Mouse (Mus musculus) heart, embryonic 11.5 days (tissue): ENCODE data around the gene Icmt. TPM values are rescaled to one million over a fixed set of nuclear protein-coding genes. Genes with fewer than 3 reads are reported as not detected.
A peak's percentile ranks its signal among the peaks of the same experiment; 100 is the strongest.

ENCODE experiments used
- ATAC-seq: fragments of 200-750 bp; cut with Nextera tagmentation; replicated peaks from 2 replicates; pipeline ENCODE4 v1.8.0; 2017; ENCODE audit warnings: moderate library complexity; ENCODE audit not compliant: insufficient number of reproducible peaks, low FRiP score, low TSS enrichment
- H3K27ac ChIP-seq: fragments of 300-500 bp; sonication (generic); 2 replicates; pipeline ENCODE4 v1.5.1; 2014; ENCODE audit warnings: mild to moderate bottlenecking, low read depth, low read length
- H3K27me3 ChIP-seq: fragments of 300-500 bp; sonication (generic); 2 replicates; pipeline ENCODE4 v1.6.1; 2014; ENCODE audit warnings: mild to moderate bottlenecking, low read length, mixed read lengths; ENCODE audit not compliant: control insufficient read depth, insufficient read depth
- H3K36me3 ChIP-seq: fragments of 300-500 bp; sonication (generic); 2 replicates; pipeline ENCODE4 v1.6.1; 2014; ENCODE audit warnings: mild to moderate bottlenecking, low read length, moderate library complexity, mixed read lengths; ENCODE audit not compliant: control insufficient read depth, insufficient read depth
- H3K4me1 ChIP-seq: fragments of 300-500 bp; sonication (generic); 2 replicates; pipeline ENCODE4 v1.6.1; 2014; ENCODE audit warnings: low read length; ENCODE audit not compliant: control insufficient read depth, insufficient read depth
- H3K4me2 ChIP-seq: fragments of 300-500 bp; sonication (generic); 2 replicates; pipeline ENCODE4 v1.6.1; 2014; ENCODE audit warnings: mild to moderate bottlenecking, moderate library complexity
- H3K4me3 ChIP-seq: fragments of 300-500 bp; sonication (generic); 2 replicates; pipeline ENCODE4 v1.5.1; 2014; ENCODE audit warnings: low read depth, low read length
- H3K9ac ChIP-seq: fragments of 300-500 bp; sonication (generic); 2 replicates; pipeline ENCODE4 v1.6.1; 2014; ENCODE audit warnings: mild to moderate bottlenecking, low read depth, low read length, moderate library complexity
- H3K9me3 ChIP-seq: fragments of 300-500 bp; sonication (generic); replicated peaks from 2 replicates; pipeline ENCODE4 v1.6.1; 2016; ENCODE audit warnings: low read length; ENCODE audit not compliant: control insufficient read depth
- WGBS: fragments of 180-500 bp; shearing (Covaris S2); extraction: QIAGEN DNeasy Blood & Tissue Kit; methylation state at CpG from one replicate; pipeline ENCODE4 v1.1.7; 2014; ENCODE audit not compliant: insufficient replicate concordance; 5-methylcytosine and 5-hydroxymethylcytosine counted together
- polyA plus RNA-seq: library from polyadenylated mRNA; unstranded; fragments of >200 nt; fragmentation: Nextera tagmentation; extraction: Ambion mirVana; gene quantifications from 2 replicates; pipeline ENCODE4 v1.2.1, GENCODE M21; 2014

The Icmt gene
- polyA plus RNA-seq, 1 experiment from 2014 or later, result 15.9 TPM

- WGBS, result 1% methylated on average over 43 of the region's 43 CpGs
- Histone ChIP-seq H3K4me2 (peak overlapping the region; percentile 77), H3K36me3 (no peaks in the 10 kb centered on the region), H3K9ac (peak overlapping the region; percentile 29; the same call in 1 of the 2 replicates), H3K4me1 (peaks cover 40% of the 10 kb centered on the region), H3K27me3 (peaks cover 69% of the 10 kb centered on the region), H3K27ac (no peak overlapping the region), H3K4me3 (peak overlapping the region; percentile 46), H3K9me3 (no peaks in the 10 kb centered on the region)
- no peak for ATAC-seq
Measured at GRCm38 (mm10) chr4:152315498-152316213, 18.6 kb downstream of the Icmt start.

GRCm38 (mm10) chr4:152317631-152318033 is 20.6 kb downstream of the Icmt start:
- WGBS, result 65% methylated on average over 6 of the region's 6 CpGs
- Histone ChIP-seq H3K4me1 (peaks cover 38% of the 10 kb centered on the region), H3K9me3 (no peaks in the 10 kb centered on the region), H3K27ac (peak overlapping the region; percentile 93), H3K9ac (peak overlapping the region; percentile 70), H3K27me3 (peaks cover 50% of the 10 kb centered on the region), H3K4me2 (peak overlapping the region; percentile 77), H3K4me3 (peak overlapping the region; percentile 46), H3K36me3 (no peaks in the 10 kb centered on the region)
- ATAC-seq, result 0 out of 2 replicates have a peak, but pooled peaks have one; percentile 11

- Histone ChIP-seq H3K27ac (peak within 1 kb of the TSS; percentile 93), H3K27me3 (peaks cover 39% of the 10 kb centered on the region), H3K36me3 (no peaks in the 10 kb centered on the region), H3K9ac (peak within 1 kb of the TSS; percentile 70), H3K4me2 (peak within 1 kb of the TSS; percentile 77), H3K4me3 (peak within 1 kb of the TSS; percentile 46), H3K4me1 (peaks cover 27% of the 10 kb centered on the region), H3K9me3 (no peaks in the 10 kb centered on the region)
- 3% methylated on average over 26 of the region's 26 CpGs for WGBS
- ATAC-seq, result no peak
Measured at GRCm38 (mm10) chr4:152318517-152319234, 21.6 kb downstream of the Icmt start, which contains the start of gene Rnf207. Gene Rnf207 (minus strand): TSS chr4:152318993.

GRCm38 (mm10) chr4:152321464-152321863 is 24.4 kb downstream of the Icmt start:
- Histone ChIP-seq H3K9ac (no peak overlapping the region), H3K4me2 (no peak overlapping the region), H3K27ac (no peak overlapping the region), H3K4me1 (peaks cover 15% of the 10 kb centered on the region), H3K9me3 (no peaks in the 10 kb centered on the region), H3K4me3 (no peak overlapping the region), H3K27me3 (peaks cover 14% of the 10 kb centered on the region), H3K36me3 (no peaks in the 10 kb centered on the region)
- 60% methylated on average over 5 of the region's 5 CpGs for WGBS
- ATAC-seq, result no peak

GRCm38 (mm10) chr4:152324641-152325562 is 27.9 kb downstream of the Icmt start:
- peak overlapping the region; percentile 96 for H3K4me3 ChIP-seq
- H3K27ac ChIP-seq, result no peak overlapping the region
- H3K36me3 ChIP-seq, result peaks cover 11% of the 10 kb centered on the region
- H3K9me3 ChIP-seq, result no peaks in the 10 kb centered on the region
- 45% methylated on average over 16 of the region's 16 CpGs for WGBS
- peak overlapping the region; percentile 54 for H3K4me2 ChIP-seq
- peak overlapping the region; percentile 59 for H3K9ac ChIP-seq
- no peak for ATAC-seq
- no peaks in the 10 kb centered on the region for H3K27me3 ChIP-seq
- H3K4me1 ChIP-seq, result peaks cover 7% of the 10 kb centered on the region

- no peaks in the 10 kb centered on the region for H3K27me3 ChIP-seq
- peaks cover 7% of the 10 kb centered on the region for H3K4me1 ChIP-seq
- H3K36me3 ChIP-seq, result peaks cover 18% of the 10 kb centered on the region
- WGBS, result under 1% methylated on average over 68 of the region's 70 CpGs
- ATAC-seq, result peak; percentile 91
- H3K4me2 ChIP-seq, result peak within 1 kb of the TSS; percentile 95
- peak within 1 kb of the TSS; percentile 75 for H3K27ac ChIP-seq
- H3K9me3 ChIP-seq, result no peaks in the 10 kb centered on the region
- peak within 1 kb of the TSS; percentile 96 for H3K4me3 ChIP-seq
- peak within 1 kb of the TSS; percentile 90 for H3K9ac ChIP-seq
Measured at GRCm38 (mm10) chr4:152325574-152326411, 28.8 kb downstream of the Icmt start, which contains the start of gene Rpl22. Gene Rpl22 (plus strand): TSS chr4:152325742.

GRCm38 (mm10) chr4:152326543-152326942 is 29.5 kb downstream of the Icmt start:
- Histone ChIP-seq H3K36me3 (peaks cover 24% of the 10 kb centered on the region), H3K9ac (peak overlapping the region; percentile 90), H3K4me3 (peak overlapping the region; percentile 96), H3K27me3 (no peaks in the 10 kb centered on the region), H3K4me2 (peak overlapping the region; percentile 95), H3K4me1 (peaks cover 7% of the 10 kb centered on the region), H3K27ac (no peak overlapping the region), H3K9me3 (no peaks in the 10 kb centered on the region)
- ATAC-seq, result no peak
- WGBS, result under 1% methylated on average over 11 of the region's 11 CpGs
